Mouse (Mus musculus) gastrocnemius, postnatal 14 days (tissue): ENCODE results near the gene Gsg1l. TPM values are rescaled to one million over a fixed set of nuclear protein-coding genes. Genes with fewer than 3 reads are reported as not detected.

ENCODE experiments used
- DNase-seq: peaks from one replicate; pipeline ENCODE4 v3.0.0; 2021; ENCODE audit warnings: mixed read lengths
- intact Hi-C: fragments of 180-260 bp; cut with DNase I; formaldehyde crosslinking; loops from one replicate; pipeline ENCODE4 v1.15.1; 2025; ENCODE audit warnings: low total_unique reads
- long read RNA-seq, 2 experiments: library from polyadenylated mRNA; stranded (forward); transcript quantifications; one replicate each; pipeline ENCODE4 v2.0.0; 2021
- total RNA-seq, 2 experiments: library from RNA; stranded (reverse); gene quantifications; 2 replicates each; pipeline ENCODE4 v1.2.3; 2021

Gsg1l gene
- under 1 TPM; 0.06 to 0.16 TPM for total RNA-seq
- long read RNA-seq, experiment 1, result 0 reads
- long read RNA-seq, experiment 2, result 0 reads

GRCm38 (mm10) chr7:126082286-126082741, at the start of gene Gsg1l:
TSS of gene Gsg1l (minus strand) at chr7:126082411.
- intact Hi-C loops, result loop anchor here (5.0 to 10.0 kb wide), 3 partner anchors 118 to 408 kb away; no protein-coding TSS in a partner anchor
- DNase-seq, result no peak

DNA sequence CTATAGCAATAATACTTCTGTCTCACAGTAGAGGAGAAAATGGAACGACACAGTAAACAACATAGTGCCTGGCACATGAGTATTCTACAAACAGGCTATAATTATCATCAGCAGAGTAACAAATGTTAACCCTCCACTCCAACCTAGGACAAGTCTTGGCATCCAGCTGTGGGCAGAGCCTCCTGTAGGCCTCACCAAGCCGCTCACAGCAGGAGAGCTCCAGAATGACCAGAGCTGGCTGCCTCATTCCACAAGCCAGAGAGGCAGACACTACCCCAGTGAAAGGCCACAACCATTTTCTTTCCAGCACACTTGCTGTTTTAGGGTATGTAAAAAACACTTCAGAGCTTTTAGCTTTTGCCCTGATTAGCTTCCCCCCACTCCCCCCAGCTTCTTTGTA, 45.5 kb upstream of the Gsg1l start:
- no peak for DNase-seq
- intact Hi-C loops, result no loop called here

- DNase-seq, result no peak
- intact Hi-C loops, result no loop called here
These were observed 44.3 kb upstream of the Gsg1l start for GRCm38 (mm10) chr7:126126502-126126901.

DNA sequence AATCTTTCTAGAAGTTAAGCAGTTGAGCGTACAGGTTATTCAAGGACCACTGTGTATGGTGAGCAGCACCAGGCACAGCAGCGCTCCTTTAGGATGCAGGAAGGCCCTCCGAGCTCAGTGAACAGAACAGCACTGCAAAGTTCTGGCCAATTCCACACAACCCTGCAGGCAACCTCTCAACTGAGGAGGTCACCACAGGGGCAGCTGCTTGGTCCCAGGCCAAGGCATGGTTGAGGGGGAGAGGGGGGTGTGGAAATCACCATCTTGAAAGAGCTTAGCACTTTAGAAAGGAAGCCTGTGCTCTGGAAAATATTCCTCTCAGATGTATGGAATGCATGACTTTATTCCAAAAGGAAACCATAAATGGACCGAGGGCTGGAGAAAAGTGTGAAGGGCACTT, 39.3 kb upstream of the Gsg1l start:
- intact Hi-C loops, result no loop called here
- no peak for DNase-seq

GRCm38 (mm10) chr7:126119819-126120218, 37.6 kb upstream of the Gsg1l start:
- intact Hi-C loops, result no loop called here
- no peak for DNase-seq

GRCm38 (mm10) chr7:126113263-126113662, 31.1 kb upstream of the Gsg1l start:
- intact Hi-C loops, result no loop called here
- DNase-seq, result no peak

DNA sequence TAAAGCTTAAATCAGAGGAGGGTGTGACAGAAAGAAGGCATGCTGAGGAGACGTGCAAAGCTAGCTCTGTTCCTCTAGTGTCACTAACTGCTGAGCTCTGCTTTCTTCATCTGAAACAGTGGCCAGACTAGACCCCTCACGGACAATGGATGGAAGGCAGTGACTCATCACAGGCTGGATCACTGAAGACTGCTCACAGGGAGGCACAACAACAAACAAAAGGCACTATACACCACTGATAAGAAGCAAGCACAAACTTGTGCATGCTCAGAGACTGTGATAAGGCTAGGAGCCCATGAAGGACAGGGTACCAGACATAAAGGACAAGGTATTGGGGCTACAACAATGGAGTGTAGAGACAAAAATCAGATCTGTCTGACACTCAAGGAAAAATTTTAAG, 29.0 kb upstream of the Gsg1l start:
- intact Hi-C loops, result no loop called here
- DNase-seq, result no peak

GRCm38 (mm10) chr7:126109898-126110297, 27.7 kb upstream of the Gsg1l start:
- DNase-seq, result no peak
- intact Hi-C loops, result no loop called here

DNA sequence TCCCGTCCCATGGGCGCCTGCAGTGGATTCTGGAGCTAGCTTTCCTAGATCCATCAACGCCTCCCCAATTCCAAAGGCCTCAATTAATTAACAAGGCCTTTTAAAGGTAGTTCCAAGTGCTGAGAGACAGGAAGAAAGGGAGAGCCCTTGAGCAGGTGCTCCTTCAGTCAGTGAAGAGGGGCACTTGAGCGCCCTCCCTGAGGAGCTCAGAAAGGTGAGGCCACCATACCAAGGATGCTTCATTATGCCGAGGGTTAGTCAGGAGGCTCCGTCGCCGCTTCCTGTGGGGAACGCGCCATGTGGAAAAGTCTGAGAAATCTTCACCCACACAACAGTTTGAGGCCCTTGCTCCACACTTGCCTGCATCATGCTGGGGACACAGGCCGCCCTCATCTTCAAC, 18.2 kb upstream of the Gsg1l start:
- intact Hi-C loops, result no loop called here
- no peak for DNase-seq

GRCm38 (mm10) chr7:126099835-126100234, 17.6 kb upstream of the Gsg1l start:
- DNase-seq, result no peak
- intact Hi-C loops, result no loop called here

DNA sequence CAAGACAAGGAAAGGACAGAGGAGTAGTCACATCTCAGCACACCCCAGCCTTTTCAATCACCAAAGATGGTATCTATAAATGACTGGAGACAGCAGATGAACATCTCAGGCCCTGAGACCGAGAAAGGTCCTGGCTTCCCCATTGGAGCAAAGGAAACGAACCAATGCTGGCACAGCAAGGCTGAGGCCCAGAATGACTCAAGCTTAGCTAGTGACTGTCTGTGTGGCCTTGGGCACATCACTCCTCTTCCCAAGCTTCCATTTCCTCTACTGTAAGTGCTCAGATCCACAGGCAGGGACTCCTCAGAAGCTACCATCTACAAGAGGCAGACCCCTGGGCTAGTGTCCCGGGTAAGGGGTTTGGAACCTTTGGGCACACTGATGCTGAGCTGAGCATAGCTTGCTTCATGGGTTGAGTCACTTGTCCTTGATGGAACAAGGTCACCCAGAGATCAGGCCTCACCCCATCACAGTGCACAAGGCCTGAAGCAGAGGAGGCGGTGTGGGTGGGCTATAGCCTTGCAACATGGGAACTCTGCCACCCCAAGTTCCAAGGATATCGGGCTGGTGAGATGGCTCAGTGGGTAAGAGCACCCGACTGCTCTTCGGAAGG, 17.1 kb upstream of the Gsg1l start:
- intact Hi-C loops, result no loop called here
- DNase-seq, result no peak

- DNase-seq, result no peak
- intact Hi-C loops, result no loop called here
These were observed 15.2 kb upstream of the Gsg1l start for GRCm38 (mm10) chr7:126097219-126097915.

DNA sequence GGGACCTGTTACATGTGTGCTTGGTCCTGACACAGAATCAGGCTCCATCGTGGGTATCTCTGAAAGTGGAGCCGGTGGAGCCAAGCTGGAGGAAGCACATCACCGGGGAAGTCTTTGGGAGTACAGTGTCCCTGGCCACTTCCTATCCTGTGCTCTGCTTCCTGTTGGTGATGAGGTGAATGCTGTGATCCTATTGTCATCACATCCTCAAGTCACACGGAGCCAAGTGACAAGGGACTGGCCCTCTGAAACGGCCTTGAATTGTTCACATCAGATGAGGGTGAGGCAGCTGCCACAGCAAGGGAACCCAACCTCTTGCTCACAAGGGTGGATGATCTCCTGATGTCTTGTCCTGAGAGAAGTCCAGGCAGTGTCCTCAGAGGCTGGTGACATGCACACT, 14.4 kb upstream of the Gsg1l start:
- intact Hi-C loops, result no loop called here

GRCm38 (mm10) chr7:126094738-126095137, 12.5 kb upstream of the Gsg1l start:
- intact Hi-C loops, result no loop called here
- DNase-seq, result no peak

More for the DNA sequence above, 14.4 kb upstream of the Gsg1l start:
- no peak for DNase-seq

- no peak for DNase-seq
- intact Hi-C loops, result no loop called here
These were observed 11.0 kb upstream of the Gsg1l start for GRCm38 (mm10) chr7:126093162-126093561.

- peak; percentile 56 for DNase-seq
- intact Hi-C loops, result loop anchor here (10.0 kb wide), 2 partner anchors 125 to 415 kb away; no protein-coding TSS in a partner anchor
These were observed 7.6 kb upstream of the Gsg1l start for GRCm38 (mm10) chr7:126089782-126090181.

- intact Hi-C loops, result loop anchor here (10.0 kb wide), 2 partner anchors 123 to 413 kb away; no protein-coding TSS in a partner anchor
- no peak for DNase-seq
These were observed 5.9 kb upstream of the Gsg1l start for GRCm38 (mm10) chr7:126088155-126088554.

DNA sequence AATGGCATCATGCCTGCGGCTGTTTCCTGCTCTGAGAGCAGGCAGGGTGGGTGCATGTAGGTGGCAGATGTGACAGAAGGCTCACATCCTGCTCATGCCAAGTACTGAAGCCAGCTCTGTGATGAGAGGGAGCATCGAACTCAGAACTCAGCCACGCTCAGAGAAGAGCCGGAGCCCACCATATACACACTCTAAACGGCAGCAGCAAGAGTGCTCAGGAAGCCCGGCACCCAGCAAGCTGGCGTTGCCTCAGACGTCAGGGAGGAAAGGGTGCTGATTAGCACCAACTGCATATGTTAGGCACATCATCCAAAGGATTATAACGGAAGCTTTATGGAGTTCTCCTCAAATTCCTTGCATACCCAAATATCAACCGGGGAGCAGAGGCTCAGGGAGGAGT, 5.4 kb upstream of the Gsg1l start:
- intact Hi-C loops, result loop anchor here (10.0 kb wide), 2 partner anchors 123 to 413 kb away; no protein-coding TSS in a partner anchor
- no peak for DNase-seq

DNA sequence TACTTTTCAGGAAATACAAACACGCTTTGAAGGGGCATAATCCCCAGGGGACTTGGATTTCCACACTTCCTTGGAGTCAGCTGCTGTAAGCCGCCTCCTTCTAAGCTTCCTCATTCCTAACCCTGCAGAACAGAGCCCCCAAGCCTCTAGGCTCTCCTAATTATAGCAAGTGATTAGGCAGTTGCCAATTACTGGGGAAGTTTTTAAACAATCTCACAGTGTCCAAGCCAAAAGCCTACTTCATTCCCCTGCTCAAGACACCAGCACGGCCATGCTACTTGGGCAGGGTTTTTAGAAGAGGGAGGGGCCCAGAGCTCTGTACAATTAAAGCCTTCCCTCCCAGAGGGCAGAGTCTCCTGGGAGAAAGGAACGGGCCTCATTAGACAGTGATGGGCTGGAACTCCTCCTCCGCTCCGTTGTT, 4.1 kb upstream of the Gsg1l start:
- intact Hi-C loops, result loop anchor here (10.0 kb wide), 2 partner anchors 122 to 412 kb away; no protein-coding TSS in a partner anchor
- DNase-seq, result no peak

GRCm38 (mm10) chr7:126085154-126085553, 2.9 kb upstream of the Gsg1l start:
- intact Hi-C loops, result loop anchor here (10.0 kb wide), 2 partner anchors 120 to 410 kb away; no protein-coding TSS in a partner anchor
- no peak for DNase-seq

- intact Hi-C loops, result loop anchor here (5.0 to 10.0 kb wide), 3 partner anchors 119 to 409 kb away; no protein-coding TSS in a partner anchor
- no peak for DNase-seq
These were observed 1.8 kb upstream of the Gsg1l start for GRCm38 (mm10) chr7:126083980-126084348.
